Mouse (Mus musculus): ENCODE data around the gene Adk.

Gene Adk

DNA sequence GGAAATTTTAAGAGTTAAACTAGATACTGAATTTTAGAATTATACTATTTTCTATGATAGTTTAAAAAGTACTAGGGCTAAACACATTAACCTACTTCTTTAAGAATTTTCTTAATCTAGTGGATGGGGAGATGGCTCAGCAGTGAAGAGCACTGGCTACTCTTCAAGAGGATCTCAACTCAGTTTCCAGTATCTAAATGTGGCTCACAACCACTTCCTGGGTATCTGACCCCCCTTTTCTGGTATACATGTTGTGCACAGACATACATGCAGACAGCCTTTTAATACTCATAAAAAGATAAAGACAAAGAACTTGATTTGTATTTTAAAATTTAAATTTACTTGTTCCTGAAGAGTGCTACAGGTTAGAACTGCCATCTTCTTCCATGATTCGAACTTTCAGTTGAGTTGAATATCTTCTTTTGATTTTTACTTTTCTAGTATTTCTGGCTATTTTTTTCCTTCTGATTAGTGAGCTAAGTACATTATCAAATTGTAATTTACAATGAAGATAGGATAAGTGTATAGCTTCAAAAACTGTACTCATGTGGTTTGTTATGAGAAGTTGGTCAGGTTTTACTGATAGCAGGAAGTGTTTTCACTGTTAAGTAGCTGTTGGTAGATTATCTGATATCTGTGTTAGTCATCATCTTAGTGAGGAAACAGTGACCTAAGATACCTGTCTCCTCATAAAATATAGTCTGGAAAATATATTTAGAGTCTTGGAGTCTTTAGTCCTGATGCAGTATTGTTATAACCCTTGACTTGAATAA lies 121.8 kb downstream of the Adk start:
- DNase-seq = no peak

- no peak for DNase-seq
These were observed 122.4 kb downstream of the Adk start for GRCm38 (mm10) chr14:21174804-21175203.

- DNase-seq = no peak
These were observed 125.4 kb downstream of the Adk start for GRCm38 (mm10) chr14:21177781-21178180.

- no peak for DNase-seq
These were observed 126.0 kb downstream of the Adk start for GRCm38 (mm10) chr14:21178356-21178755.

DNA sequence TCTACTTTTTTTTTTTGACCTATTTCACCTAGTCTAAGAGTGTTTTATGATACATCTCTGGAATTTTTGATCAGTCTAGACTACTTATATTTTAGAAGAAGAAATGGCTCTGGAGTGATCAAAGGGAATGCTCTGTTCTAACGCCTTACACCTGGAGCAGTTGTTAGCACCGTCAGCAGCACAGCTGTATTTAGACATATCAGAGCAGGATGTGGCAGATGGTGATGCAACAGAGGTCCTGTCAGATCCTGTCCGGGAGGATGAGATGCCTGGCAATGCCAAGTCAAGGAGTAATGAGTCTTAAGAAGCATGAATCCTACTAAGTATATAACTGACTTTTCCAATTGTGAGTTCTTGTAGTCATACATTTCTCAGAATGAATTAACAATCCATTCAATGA lies 128.7 kb downstream of the Adk start:
- no peak for DNase-seq

GRCm38 (mm10) chr14:21191966-21192365 lies 139.6 kb downstream of the Adk start:
- DNase-seq = no peak

GRCm38 (mm10) chr14:21192749-21193148 lies 140.4 kb downstream of the Adk start:
- DNase-seq = no peak

GRCm38 (mm10) chr14:21194336-21194735 lies 142.0 kb downstream of the Adk start:
- DNase-seq = no peak

GRCm38 (mm10) chr14:21200850-21201249 lies 148.5 kb downstream of the Adk start:
- DNase-seq = no peak

DNA sequence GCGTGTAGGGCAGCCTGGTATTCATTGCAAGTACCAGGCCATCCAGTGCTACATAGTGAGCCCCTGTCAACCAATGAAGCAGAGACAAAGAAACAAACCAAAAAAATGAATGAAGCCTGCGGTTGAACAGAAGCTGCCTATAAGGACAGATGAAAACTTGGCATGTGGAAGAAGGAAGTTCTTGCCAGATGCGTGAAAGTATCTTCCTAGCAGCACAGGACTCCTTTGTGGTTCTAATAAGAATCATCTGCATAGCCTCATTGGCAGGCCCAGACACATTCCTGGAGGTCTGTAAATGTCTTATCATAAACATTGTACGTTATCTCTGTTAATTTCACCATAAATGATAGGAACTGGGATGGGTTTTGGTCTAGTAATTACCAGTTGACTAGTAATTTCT lies 154.1 kb downstream of the Adk start:
- no peak for DNase-seq

GRCm38 (mm10) chr14:21221574-21222138 lies 169.3 kb downstream of the Adk start:
- no peak for DNase-seq

DNA sequence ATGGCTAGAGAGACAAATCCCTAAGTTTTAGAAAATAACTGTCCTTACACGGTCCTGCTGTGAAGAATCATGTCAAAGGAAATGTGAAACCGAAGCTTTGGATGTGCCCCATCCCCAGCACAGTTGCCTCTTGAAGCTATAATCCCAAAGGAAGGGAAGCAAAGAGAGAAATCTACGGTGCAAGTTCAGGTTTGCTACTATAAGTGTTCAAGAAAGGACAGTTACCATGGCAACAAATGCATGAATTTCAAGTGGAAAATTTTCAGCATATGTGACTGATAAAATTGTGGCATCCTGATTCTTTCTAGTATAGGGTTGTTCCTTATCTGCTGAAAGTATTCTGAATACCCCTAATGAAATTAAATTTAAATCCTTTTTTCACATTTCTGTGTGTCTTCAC lies 169.8 kb downstream of the Adk start:
- no peak for DNase-seq

DNA sequence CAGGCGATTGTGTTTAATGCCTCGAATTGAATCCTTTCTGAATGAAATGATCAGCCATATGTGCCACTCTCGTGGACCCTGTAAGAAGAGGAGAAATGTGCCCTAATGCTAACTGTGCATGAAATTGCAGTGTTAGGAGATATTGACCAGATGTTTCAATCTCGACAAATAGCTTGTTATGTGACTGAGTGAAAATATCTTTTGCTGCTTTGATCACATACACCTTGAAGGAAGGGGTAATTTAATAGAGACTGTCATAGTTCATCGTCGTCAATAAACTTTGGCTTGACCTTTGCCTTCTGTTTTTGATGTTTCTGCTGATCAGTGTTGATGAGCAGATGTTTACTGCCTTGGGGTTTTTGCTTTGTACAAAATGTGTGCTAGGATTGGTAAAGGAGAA lies 171.1 kb downstream of the Adk start:
- no peak for DNase-seq

GRCm38 (mm10) chr14:21223971-21224635 lies 171.7 kb downstream of the Adk start:
- DNase-seq = no peak

DNA sequence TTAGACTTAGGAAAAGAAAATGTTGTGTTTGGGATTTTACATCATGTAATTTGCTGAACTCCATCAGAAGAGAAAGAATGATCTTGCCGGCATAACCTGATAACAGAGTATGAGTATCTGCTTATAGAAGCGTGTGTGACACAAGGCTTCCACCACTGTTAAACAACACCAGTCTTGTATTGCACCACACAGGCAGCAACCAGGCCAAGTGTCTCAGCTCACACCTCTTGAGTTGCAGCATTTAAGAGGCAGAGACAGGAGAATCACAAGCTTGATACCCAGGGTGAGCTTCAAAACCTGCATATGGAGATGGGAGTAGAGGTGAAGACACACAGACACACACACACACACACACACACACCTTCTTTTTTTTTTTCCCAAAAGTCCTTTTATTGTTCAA lies 184.7 kb downstream of the Adk start:
- DNase-seq = no peak

DNA sequence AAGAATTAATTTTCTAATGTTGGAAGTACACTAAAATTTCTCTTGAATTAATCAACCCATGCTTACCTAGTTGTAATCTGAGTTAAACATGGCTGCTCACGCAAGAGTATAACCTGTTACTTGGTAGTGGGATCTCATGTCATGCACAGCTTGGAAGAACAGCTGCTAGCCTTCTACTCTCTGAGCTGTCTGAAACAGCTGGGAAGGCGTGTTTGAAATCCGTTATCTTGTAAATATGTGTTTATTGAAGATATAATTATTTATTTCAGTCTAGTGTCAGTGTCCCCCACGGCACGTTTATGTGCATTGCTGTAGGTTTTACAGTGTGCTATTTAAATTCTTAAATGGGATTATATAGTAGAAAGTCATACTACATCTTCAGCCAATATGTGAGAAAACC lies 188.7 kb downstream of the Adk start:
- DNase-seq = no peak

- DNase-seq = no peak
These were observed 199.0 kb downstream of the Adk start for GRCm38 (mm10) chr14:21251386-21251785.

- DNase-seq = peak; percentile 8 to 36
These were observed 200.0 kb downstream of the Adk start for GRCm38 (mm10) chr14:21252326-21252886.

DNA sequence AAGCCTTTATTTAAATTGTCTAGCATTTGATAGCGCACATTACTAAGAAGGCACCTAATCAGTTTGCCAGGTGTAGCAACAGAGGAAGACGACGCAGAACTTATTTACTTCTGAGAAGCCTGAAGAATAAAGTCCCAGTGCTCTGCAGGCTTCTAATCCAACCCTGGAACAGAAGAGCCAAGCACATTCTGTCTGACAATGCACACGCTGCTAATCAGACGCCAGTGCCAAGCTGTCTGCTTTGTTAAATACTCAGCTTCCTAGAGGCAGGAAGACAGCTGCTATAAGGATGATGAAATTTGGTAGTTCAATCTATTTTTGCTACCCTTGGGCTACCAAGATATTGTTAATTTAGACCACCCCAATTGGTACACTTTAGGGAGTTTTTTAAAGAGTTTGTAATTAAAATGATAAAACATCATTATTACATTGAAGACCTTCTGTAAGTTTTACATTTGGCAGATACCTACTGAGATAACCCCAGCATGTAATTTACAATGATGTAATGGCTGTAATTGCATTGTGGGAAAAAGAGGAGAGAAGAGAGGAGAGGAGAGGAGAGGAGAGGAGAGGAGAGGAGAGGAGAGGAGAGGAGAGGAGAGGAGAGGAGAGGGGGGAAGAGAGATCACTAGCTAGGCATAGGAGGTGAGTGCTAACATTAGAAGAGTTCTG lies 201.1 kb downstream of the Adk start:
- DNase-seq = no peak

GRCm38 (mm10) chr14:21253993-21254339 lies 201.6 kb downstream of the Adk start:
- DNase-seq = no peak

GRCm38 (mm10) chr14:21268229-21268628 lies 215.9 kb downstream of the Adk start:
- DNase-seq = no peak

GRCm38 (mm10) chr14:21271472-21271871 lies 219.1 kb downstream of the Adk start:
- no peak for DNase-seq

DNA sequence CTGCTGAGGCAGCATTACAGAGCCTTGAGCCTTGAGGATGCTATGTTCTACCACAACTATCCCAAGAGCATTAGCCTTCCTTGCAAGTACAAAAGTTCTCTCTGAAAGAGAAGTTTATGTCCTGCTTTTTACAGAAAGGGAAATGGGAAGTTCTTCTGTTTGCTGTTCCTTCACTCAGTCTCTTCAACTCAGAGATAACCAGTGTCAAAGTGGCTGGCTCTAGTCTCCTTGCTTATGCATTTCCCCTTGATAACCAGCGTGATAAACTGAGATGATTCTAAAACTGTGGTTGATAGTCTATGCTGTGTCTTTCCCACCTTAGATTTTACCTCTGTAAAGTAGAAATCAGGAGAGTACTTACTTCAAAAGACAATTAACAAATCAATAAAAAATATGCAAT lies 223.4 kb downstream of the Adk start:
- DNase-seq = no peak

All from kidney, postnatal 4 days (tissue).